Mouse (Mus musculus): ENCODE measurements at regions not wholly inside any gene's neighbourhood (a gene's known extent, or its start where the extent isn't known, plus 50 kb on each side); places are given as distances from the start of the nearest gene placed in this dataset.

- no peak for TF ChIP-seq CTCF (IDR thresholded peaks at IDR 0.05; ENCODE audit: low read depth)
- no peak for TF ChIP-seq EP300 (IDR thresholded peaks at IDR 0.05; ENCODE audit: low read depth)
Observed at GRCm38 (mm10) chr1:186887127-186887526, 80.1 kb upstream of the D1Pas1 start.

Data from heart, postnatal 0 days (tissue).